Mouse (Mus musculus) kidney, adult 2 months (tissue): ENCODE measurements around the gene Mark4.

ENCODE experiments used
- CTCF ChIP-seq: fragments of 200-500 bp; conservative IDR thresholded peaks from 2 replicates; pipeline ENCODE4 v1.5.1; 2011; ENCODE audit warnings: low read depth, mild to moderate bottlenecking, control low read depth, low read length, moderate library complexity, mixed read lengths; ENCODE audit not compliant: insufficient read depth, insufficient read length
- POLR2A ChIP-seq: fragments of 200-500 bp; IDR thresholded peaks from one replicate; pipeline ENCODE4 v1.6.1; 2011; ENCODE audit warnings: low read depth, low read length, control low read depth

GRCm38 (mm10) chr7:19506969-19507611 is 48.5 kb upstream of the Mark4 start:
- TF ChIP-seq CTCF (no peak), POLR2A (no peak)
